Mouse (Mus musculus) adrenal gland, postnatal 10 days (tissue): ENCODE results near the gene Higd1a. TPM values are rescaled to one million over a fixed set of nuclear protein-coding genes. Genes with fewer than 3 reads are reported as not detected.
A peak's percentile ranks its signal among the peaks of the same experiment; 100 is the strongest.

Experiments used
- DNase-seq: peaks from one replicate; pipeline ENCODE4 v3.0.0; 2021; ENCODE audit warnings: mixed read lengths
- total RNA-seq, 2 experiments: library from RNA; stranded (reverse); gene quantifications; 2 replicates each; pipeline ENCODE4 v1.2.3; 2021

Higd1a gene
- total RNA-seq, 2 experiments from 2014 or later = 111 to 113 TPM

GRCm38 (mm10) chr9:121880840-121881239 lies 22.7 kb upstream of the Higd1a start:
- DNase-seq = peak; percentile 87

GRCm38 (mm10) chr9:121877052-121877740 lies 19.0 kb upstream of the Higd1a start:
- peak; percentile 80 for DNase-seq

- no peak for DNase-seq
Measured at GRCm38 (mm10) chr9:121873578-121873977, 15.4 kb upstream of the Higd1a start.

GRCm38 (mm10) chr9:121872062-121872683 lies 14.0 kb upstream of the Higd1a start:
- no peak for DNase-seq

DNA sequence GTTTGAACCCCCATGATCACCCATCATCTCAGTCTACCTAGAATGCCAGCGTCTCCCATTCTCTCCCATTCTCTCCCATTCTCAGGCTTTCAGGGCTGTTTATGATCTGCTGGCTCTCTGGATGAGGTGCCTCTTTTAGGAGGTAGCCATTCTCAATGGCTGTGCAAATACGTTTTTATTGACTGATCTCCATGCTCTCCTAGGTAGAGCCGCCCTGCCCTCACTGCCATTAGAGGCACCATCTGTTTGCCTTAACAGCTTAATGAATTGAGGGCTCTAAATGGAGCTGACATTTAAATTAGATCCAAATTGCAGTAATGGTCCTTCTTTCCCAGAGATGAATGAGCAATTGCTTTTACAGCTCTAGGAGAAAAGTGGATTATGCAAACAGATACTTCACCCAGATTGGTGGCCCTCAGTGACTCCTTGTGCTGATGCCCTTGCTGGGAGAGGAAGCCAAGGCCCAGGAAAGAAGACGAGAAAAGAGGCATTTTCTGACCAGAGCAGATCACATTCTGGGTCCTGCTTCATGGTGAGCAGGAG lies 11.9 kb upstream of the Higd1a start:
- no peak for DNase-seq

- no peak for DNase-seq
Measured at GRCm38 (mm10) chr9:121869432-121869831, 11.3 kb upstream of the Higd1a start.

DNA sequence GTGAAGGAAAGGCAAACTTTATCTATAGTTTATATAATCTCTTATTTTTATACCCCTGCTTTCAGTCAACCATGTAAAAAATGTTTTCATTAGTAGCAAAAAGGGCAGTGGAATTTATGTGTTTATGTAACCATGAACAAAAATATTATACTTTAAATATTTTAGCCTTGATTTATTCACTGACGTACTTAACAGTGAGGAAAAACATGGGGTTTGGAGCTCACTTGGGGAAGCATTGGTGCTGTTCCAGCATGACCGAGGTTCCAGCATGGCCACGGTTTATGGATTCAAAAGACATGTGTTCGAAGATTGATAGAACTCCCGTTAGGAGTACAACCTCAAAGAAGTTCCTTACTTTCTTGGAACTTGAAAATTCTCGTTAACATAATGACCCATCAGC lies 10.1 kb upstream of the Higd1a start:
- DNase-seq = no peak

GRCm38 (mm10) chr9:121867632-121868031 lies 9.5 kb upstream of the Higd1a start:
- no peak for DNase-seq

- no peak for DNase-seq
Measured at GRCm38 (mm10) chr9:121865425-121866008, 7.4 kb upstream of the Higd1a start.

DNA sequence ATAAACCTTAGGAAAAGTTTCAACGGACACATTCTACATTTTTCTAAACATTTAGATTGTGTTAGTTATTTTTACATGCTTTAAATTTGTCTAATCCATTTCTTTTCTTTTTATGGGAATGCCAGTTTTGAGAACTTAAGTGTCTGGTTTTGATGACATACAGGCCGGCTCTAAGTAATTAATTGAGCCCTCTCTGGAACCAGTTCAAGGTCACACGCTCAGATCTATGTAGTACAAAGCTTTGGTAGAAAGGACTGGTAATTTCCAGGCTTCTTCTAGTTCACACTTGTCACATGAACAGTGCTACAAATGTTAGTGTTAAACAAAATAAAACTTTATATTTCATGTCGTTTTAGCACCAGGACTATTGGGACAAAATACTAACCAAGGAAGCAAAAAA lies 6.7 kb upstream of the Higd1a start:
- peak; percentile 30 for DNase-seq

DNA sequence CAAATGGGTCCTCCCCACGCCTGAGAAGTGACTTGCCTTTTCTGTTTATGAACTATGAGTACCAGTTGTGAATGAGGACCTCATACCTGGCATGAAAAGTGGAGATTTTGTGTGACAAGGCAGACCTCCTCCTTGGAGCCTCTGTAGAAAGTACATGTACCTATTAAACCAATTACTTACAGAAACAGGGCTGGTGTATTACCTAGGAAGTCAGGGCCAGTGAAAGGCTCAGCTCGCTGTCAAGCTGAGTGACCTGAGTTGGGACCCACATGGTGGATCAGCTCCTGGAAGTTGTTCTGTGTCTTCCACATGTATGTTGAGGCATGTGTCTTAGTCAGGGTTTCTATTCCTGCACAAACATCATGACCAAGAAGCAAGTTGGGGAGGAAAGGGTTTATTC lies 2.8 kb upstream of the Higd1a start:
- no peak for DNase-seq

GRCm38 (mm10) chr9:121859345-121859744 lies 1.2 kb upstream of the Higd1a start:
- DNase-seq = no peak

- DNase-seq = peak; percentile 99
Measured at GRCm38 (mm10) chr9:121857474-121858152, 549 bp downstream of the Higd1a start.

DNA sequence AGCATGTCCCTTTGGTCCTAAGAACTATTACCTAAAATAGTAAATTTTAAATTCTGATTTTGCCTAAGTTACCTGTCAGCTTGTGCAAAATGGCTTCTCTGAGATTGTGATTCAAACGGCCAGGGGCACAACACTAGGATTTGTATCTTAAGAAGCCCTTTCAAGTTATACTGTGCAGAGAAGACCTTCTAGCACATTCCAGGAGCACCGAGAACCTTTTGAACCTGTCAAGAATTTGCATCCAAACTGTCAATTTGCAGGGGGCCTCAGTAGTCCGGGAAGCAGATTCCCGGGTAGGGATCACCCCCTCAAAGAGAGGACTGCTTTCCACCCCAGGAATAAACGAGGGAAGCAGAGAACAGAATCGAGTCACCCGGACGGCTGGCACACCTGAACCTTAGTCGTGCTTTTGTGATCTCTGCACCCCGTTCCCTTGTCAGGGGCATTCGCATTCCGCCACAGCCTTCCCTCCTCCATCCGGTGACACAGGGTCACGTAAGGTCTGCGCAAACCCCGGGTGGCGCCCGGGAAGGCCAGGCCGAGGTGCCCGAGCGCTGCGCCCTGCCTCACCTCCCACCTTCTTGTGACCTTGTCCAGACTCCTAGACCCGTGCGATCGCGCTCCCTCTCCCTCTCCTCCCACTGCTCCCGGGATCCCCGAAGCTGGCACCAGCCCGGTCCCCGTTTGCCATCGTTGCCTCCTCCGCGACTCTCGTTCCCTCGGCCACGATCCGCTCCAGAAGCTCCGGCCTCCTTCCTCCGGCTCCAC lies 1.3 kb downstream of the Higd1a start:
- DNase-seq = peak; percentile 68

DNA sequence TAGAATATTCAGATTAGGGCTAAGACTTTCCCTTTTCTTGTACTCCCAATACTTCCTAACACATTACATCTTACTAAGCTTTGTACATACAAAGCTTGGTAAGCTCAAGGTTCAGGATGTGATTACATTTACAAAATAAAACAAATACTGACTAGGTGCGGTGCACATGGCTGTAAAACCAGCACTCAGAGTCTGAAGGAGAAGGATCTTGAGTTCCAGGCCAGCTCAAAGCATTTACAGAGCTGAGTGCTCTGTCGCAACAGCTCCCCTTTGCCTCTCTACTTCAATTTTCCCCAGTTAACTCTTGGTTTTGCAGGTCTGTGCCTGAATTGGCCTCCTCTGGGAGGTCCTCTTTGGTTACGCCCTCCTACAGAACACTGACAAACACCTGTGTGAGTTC lies 3.9 kb downstream of the Higd1a start:
- DNase-seq = no peak

- no peak for DNase-seq
Measured at GRCm38 (mm10) chr9:121847842-121848241, 10.3 kb downstream of the Higd1a start.

DNA sequence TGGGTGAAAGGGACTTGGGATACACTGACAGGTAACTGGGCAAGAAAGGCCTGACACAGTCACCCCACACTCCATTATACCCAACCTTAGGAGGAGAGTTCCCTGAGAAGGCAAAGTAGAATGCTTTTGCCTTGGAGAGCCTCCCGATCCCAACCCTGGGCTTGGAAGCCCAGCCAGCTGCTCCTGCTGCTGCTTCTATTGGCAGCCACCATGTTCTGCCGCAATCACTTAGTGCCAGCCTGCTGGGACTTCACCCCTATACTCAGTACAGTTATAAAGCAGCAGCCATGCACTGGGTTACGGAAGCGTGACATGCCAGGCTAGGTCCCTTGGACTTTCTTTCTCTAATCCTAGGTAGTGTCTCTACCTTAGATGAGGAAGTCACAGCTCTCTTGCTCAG lies 11.0 kb downstream of the Higd1a start:
- DNase-seq = peak; percentile 51

DNA sequence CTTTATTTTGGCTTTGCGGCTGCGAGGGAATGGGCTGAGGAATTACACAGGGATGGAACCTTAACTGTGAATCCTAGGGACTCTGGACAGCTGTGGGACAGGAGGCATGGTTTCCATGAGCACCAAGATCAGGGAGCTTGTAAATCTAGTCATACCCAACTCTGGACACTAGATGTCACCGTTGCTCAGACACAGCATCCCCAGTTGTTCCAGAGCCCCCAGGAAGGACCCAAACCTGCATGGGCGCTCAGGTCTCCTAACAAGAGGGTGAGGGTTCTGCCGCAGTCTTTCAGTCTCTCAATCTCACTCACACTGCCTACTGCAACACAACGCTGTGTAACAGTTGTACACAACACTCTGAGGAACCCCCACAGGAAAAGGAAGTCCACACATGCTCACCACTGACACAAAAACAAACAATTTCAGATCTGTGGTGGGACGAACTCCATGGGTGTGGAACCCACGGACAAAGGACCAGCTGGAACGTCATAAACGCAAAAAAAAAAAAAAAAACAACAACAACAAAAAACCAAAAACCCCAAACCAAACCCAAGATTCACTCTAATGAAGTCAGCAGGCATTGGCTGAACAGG lies 11.5 kb downstream of the Higd1a start:
- DNase-seq = peak; percentile 44

DNA sequence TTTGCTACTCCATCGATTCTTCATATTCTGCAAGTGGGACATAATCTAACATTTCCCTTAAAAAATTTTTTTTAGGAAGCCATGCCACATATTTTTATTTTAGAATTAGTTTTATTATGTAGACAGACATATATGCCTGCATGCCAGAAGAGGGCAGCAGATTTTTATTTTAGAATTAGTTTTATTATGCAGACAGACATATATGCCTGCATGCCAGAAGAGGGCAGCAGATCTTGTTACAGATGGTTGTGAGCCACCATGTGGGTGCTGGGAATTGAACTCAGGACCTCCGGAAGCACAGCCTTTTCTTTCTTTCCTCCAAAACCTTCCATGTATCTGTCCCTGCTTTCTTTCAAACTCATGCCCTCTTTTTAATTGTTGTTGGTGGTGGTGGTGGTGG lies 15.2 kb downstream of the Higd1a start:
- DNase-seq = no peak

- DNase-seq = no peak
Measured at GRCm38 (mm10) chr9:121839622-121839965, 18.6 kb downstream of the Higd1a start.

DNA sequence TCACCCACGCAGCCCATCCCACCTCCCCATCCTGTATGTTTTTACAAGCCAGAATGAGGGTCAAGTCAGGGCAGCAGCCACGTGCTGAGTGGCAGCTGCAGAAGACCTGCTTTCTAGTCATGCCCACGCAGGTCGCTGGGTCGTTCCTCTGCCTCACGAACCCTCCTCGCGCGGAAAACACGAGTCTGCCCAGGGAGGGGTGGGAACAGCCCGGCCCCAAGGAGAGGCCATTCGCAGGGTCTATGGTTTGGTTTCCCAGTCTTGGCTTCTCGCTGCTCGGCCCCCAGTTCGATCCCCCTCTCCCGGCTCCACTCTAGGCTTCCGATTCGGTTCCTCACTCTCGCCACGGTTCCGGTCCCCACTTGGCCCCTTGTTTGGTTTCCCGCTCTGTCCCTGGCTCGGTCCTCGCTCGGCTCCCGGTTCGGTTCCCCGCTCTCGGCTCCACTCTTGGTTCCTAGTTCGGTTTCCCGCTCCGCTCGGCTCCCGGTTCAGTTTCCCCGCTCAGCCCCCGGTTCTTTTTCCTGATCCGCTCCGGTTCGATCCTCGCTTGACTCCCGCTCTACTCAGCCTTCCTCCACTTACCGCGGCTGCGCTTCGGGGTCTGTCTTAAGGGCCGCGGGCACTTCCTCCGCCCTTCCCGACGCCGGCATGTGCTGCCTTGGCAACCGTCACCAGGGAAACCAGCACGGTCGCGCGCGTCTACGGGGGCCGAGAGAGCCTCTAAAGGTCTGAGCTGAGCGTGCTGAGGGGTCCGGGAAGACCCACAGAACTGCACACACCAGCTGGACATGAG lies 19.1 kb downstream of the Higd1a start, which contains the start of gene Ccdc13:
Ccdc13 (minus strand) TSS at position 633 of the 793 bp plus-strand sequence.
- peak; percentile 92 for DNase-seq
